Mouse (Mus musculus) kidney, embryonic 16.5 days (tissue): ENCODE results near the gene Btbd35f7. TPM values are rescaled to one million over a fixed set of nuclear protein-coding genes. Genes with fewer than 3 reads are reported as not detected.
"Not testable (repeated sequence)": the region's sequence is repeated elsewhere in the genome, so short reads cannot be mapped to it uniquely, and the experiment has no call there.

Source experiments
- ATAC-seq: fragments of 200-750 bp; cut with Nextera tagmentation; 2 replicates; pipeline ENCODE4 v1.8.0; 2017; ENCODE audit warnings: moderate TSS enrichment; ENCODE audit not compliant: low FRiP score, low TSS enrichment
- H3K27ac ChIP-seq: fragments of 300-500 bp; sonication (generic); 2 replicates; pipeline ENCODE4 v1.5.1; 2014; ENCODE audit warnings: low read length
- H3K27me3 ChIP-seq: fragments of 300-500 bp; sonication (generic); 2 replicates; pipeline ENCODE4 v1.6.1; 2014; ENCODE audit warnings: low read length, control low read depth, mixed read lengths; ENCODE audit not compliant: insufficient read depth
- H3K36me3 ChIP-seq: fragments of 300-500 bp; sonication (generic); 2 replicates; pipeline ENCODE4 v1.6.1; 2014; ENCODE audit warnings: low read length, control low read depth, mixed read lengths; ENCODE audit not compliant: insufficient read depth
- H3K4me1 ChIP-seq: fragments of 300-500 bp; sonication (generic); 2 replicates; pipeline ENCODE4 v1.6.1; 2014; ENCODE audit warnings: low read length, control low read depth, mixed read lengths; ENCODE audit not compliant: insufficient read depth
- H3K4me2 ChIP-seq: fragments of 300-500 bp; sonication (generic); replicated peaks from 2 replicates; pipeline ENCODE4 v1.6.1; 2014; ENCODE audit warnings: low read depth, low read length
- H3K4me3 ChIP-seq: fragments of 300-500 bp; sonication (generic); 2 replicates; pipeline ENCODE4 v1.5.1; 2014; ENCODE audit warnings: mild to moderate bottlenecking, low read length
- H3K9ac ChIP-seq: fragments of 300-500 bp; sonication (generic); replicated peaks from 2 replicates; pipeline ENCODE4 v1.6.1; 2014; ENCODE audit warnings: low read length
- H3K9me3 ChIP-seq: fragments of 300-500 bp; sonication (generic); 2 replicates; pipeline ENCODE4 v1.6.1; 2016; ENCODE audit warnings: low read length, control low read depth
- WGBS: fragments of 180-500 bp; shearing (Covaris S2); extraction: QIAGEN DNeasy Blood & Tissue Kit; methylation state at CpG from one replicate; pipeline ENCODE4 v1.1.7; 2014; 5-methylcytosine and 5-hydroxymethylcytosine counted together
- polyA plus RNA-seq: library from polyadenylated mRNA; unstranded; fragments of >200 nt; fragmentation: Nextera tagmentation; extraction: Ambion mirVana; gene quantifications from 2 replicates; pipeline ENCODE4 v1.2.1, GENCODE M21; 2015

The Btbd35f7 gene
- not detected in 2 replicates for polyA plus RNA-seq

DNA sequence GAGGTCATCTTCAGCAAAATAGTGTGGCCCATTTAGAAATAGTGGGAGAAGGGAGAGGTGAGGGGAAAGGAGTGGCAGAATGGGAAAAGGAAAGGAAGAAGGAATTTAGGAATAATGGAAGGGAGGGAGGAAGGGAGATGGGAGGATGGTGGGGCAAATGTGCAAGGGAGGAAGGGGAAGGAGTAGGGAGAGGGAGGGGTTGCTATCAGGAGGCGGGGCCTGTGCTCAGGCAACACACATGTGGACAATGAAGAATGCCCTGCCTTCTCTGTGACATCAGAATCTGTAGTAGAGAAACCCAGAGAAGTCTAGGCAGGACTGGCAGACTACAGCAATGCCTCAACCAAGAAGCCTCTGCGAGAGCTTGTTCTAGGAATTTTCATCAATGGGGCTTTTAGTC lies at the start of gene Btbd35f7:
Gene Btbd35f7 (plus strand): TSS at position 301 of the 400 bp plus-strand sequence.
- WGBS: no CpG with 5 or more reads among the region's 2 CpGs
- not testable (repeated sequence) for H3K4me2 ChIP-seq, ATAC-seq, H3K9ac ChIP-seq, H3K4me3 ChIP-seq, H3K36me3 ChIP-seq, H3K27me3 ChIP-seq, H3K27ac ChIP-seq, H3K9me3 ChIP-seq, H3K4me1 ChIP-seq

Other genes with a start within 250 kb of the Btbd35f7 start
- not detected in 2 replicates for gene Mycs, start 199.8 kb upstream of the Btbd35f7 start, polyA plus RNA-seq